ENCODE assay signal across 8 mouse cellular contexts in genomic region chr2:79255192-79256000, GRCm38 (mm10). TPM values are rescaled to one million over a fixed set of nuclear protein-coding genes. Genes with fewer than 3 reads are reported as not detected.
DNase-seq lines count a peak whose midpoint lies in the region; ATAC-seq and TF ChIP-seq lines count a peak whose summit lies in the region.

Gene Itga4 (plus strand): TSS chr2:79255426.

- H3K9ac ChIP-seq in kidney, embryonic 14.5 days (ENCODE audit: low read depth, low read length) = peak within 1 kb of the TSS; percentile 60
- peak within 1 kb of the TSS; percentile 39 for H3K9ac ChIP-seq in limb, embryonic 15.5 days
- peak within 1 kb of the TSS; percentile 62 for H3K9ac ChIP-seq in midbrain, embryonic 16.5 days (ENCODE audit: low read depth, low read length)

- no peak for TF ChIP-seq POLR2A in brain, embryonic 14.5 days (IDR thresholded peaks at IDR 0.05; ENCODE audit: borderline replicate concordance, extremely low read depth, insufficient read depth, insufficient read length, poor library complexity, severe bottlenecking)
- TF ChIP-seq POLR2A in embryonic fibroblast, embryonic 13.5 days (IDR thresholded peaks at IDR 0.05; ENCODE audit: low read depth, low read length) = peak; percentile 39; the same call in 1 of the 2 replicates
- peak; percentile 10; the same call in 1 of the 2 replicates for TF ChIP-seq POLR2A in spleen, adult 2 months (IDR thresholded peaks at IDR 0.05; ENCODE audit: low read depth, low read length)

- no peaks in the 10 kb centered on the region for H3K27me3 ChIP-seq in heart, embryonic 10.5 days (ENCODE audit: insufficient read depth, poor library complexity, severe bottlenecking)
- H3K27me3 ChIP-seq in kidney, embryonic 14.5 days (ENCODE audit: control insufficient read depth, insufficient read depth, low read length) = no peaks in the 10 kb centered on the region
- H3K27me3 ChIP-seq in limb, embryonic 15.5 days = no peaks in the 10 kb centered on the region
- H3K27me3 ChIP-seq in midbrain, embryonic 16.5 days (ENCODE audit: control insufficient read depth, insufficient read depth, low read depth, low read length) = no peaks in the 10 kb centered on the region
- no peaks in the 10 kb centered on the region for H3K27me3 ChIP-seq in spleen, adult 2 months (ENCODE audit: control insufficient read depth, insufficient read depth, low read length)

- H3K27ac ChIP-seq in embryonic fibroblast, embryonic 13.5 days (ENCODE audit: insufficient read depth, low read length) = no peak within 1 kb of the TSS
- H3K27ac ChIP-seq in heart, embryonic 10.5 days = peak within 1 kb of the TSS; percentile 80
- peak within 1 kb of the TSS; percentile 55 for H3K27ac ChIP-seq in kidney, embryonic 14.5 days (ENCODE audit: low read depth, low read length)
- H3K27ac ChIP-seq in limb, embryonic 15.5 days = peak within 1 kb of the TSS; percentile 22; the same call in 1 of the 2 replicates
- no peak within 1 kb of the TSS for H3K27ac ChIP-seq in midbrain, embryonic 16.5 days (ENCODE audit: low read length)
- peak within 1 kb of the TSS; percentile 100 for H3K27ac ChIP-seq in spleen, adult 2 months (ENCODE audit: insufficient read depth, low read length)

- peak; percentile 63 for TF ChIP-seq CTCF in brain, embryonic 14.5 days (IDR thresholded peaks at IDR 0.05; ENCODE audit: borderline replicate concordance, extremely low read depth, insufficient read depth, insufficient read length)
- peak; percentile 57 for TF ChIP-seq CTCF in embryonic fibroblast, embryonic 13.5 days (IDR thresholded peaks at IDR 0.05; ENCODE audit: borderline replicate concordance, insufficient read depth, low read length)
- TF ChIP-seq CTCF in spleen, adult 2 months (IDR thresholded peaks at IDR 0.05; ENCODE audit: extremely low read depth, insufficient read depth, insufficient read length, insufficient replicate concordance) = peak; percentile 89

- no peaks in the 10 kb centered on the region for H3K4me1 ChIP-seq in embryonic fibroblast, embryonic 13.5 days (ENCODE audit: control insufficient read depth, insufficient read depth, low read length)
- H3K4me1 ChIP-seq in heart, embryonic 10.5 days = peaks cover 15% of the 10 kb centered on the region
- H3K4me1 ChIP-seq in kidney, embryonic 14.5 days (ENCODE audit: control insufficient read depth, insufficient read depth, low read length) = peaks cover 20% of the 10 kb centered on the region; the same call in 1 of the 2 replicates
- H3K4me1 ChIP-seq in limb, embryonic 15.5 days = peaks cover 20% of the 10 kb centered on the region
- peaks cover 6% of the 10 kb centered on the region; the same call in 1 of the 2 replicates for H3K4me1 ChIP-seq in midbrain, embryonic 16.5 days (ENCODE audit: control insufficient read depth, insufficient read depth, low read length)
- H3K4me1 ChIP-seq in spleen, adult 2 months (ENCODE audit: control insufficient read depth, insufficient read depth, insufficient read length) = peaks cover 23% of the 10 kb centered on the region

- H3K4me2 ChIP-seq in kidney, embryonic 14.5 days (replicated peaks; ENCODE audit: low read depth, low read length) = peak within 1 kb of the TSS; percentile 91
- peak within 1 kb of the TSS; percentile 88 for H3K4me2 ChIP-seq in limb, embryonic 15.5 days
- peak within 1 kb of the TSS; percentile 62 for H3K4me2 ChIP-seq in midbrain, embryonic 16.5 days (ENCODE audit: low read length)

- H3K4me3 ChIP-seq in embryonic fibroblast, embryonic 13.5 days (ENCODE audit: insufficient read depth, low read length) = peak within 1 kb of the TSS; percentile 41
- peak within 1 kb of the TSS; percentile 71 for H3K4me3 ChIP-seq in heart, embryonic 10.5 days
- peak within 1 kb of the TSS; percentile 49 for H3K4me3 ChIP-seq in kidney, embryonic 14.5 days (ENCODE audit: low read length)
- peak within 1 kb of the TSS; percentile 47 for H3K4me3 ChIP-seq in limb, embryonic 15.5 days
- H3K4me3 ChIP-seq in midbrain, embryonic 16.5 days (ENCODE audit: low read depth, low read length) = peak within 1 kb of the TSS; percentile 47
- H3K4me3 ChIP-seq in spleen, adult 2 months (ENCODE audit: extremely low read depth, insufficient read depth, insufficient read length) = peak within 1 kb of the TSS; percentile 97

- peak; percentile 90 for ATAC-seq in kidney, embryonic 14.5 days (ENCODE audit: low FRiP score, low TSS enrichment)
- peak; percentile 74 for ATAC-seq in limb, embryonic 15.5 days (ENCODE audit: insufficient number of reproducible peaks, low FRiP score, low TSS enrichment, low read depth)
- peak; percentile 88 for ATAC-seq in midbrain, embryonic 16.5 days

- peak; percentile 95 for DNase-seq in A20 (ENCODE audit: low read depth, low spot score)
- peak; percentile 75 for DNase-seq in brain, embryonic 14.5 days (ENCODE audit: low read depth)
- DNase-seq in heart, embryonic 10.5 days (ENCODE audit: low spot score) = peak; percentile 86
- DNase-seq in spleen, adult 2 months (ENCODE audit: low read depth in 1 of 2, low spot score in 2 of 2) = peak; percentile 80 to 97

- H3K36me3 ChIP-seq in heart, embryonic 10.5 days = no peaks in the 10 kb centered on the region
- H3K36me3 ChIP-seq in kidney, embryonic 14.5 days (ENCODE audit: control insufficient read depth, insufficient read depth, low read length) = no peaks in the 10 kb centered on the region
- no peaks in the 10 kb centered on the region for H3K36me3 ChIP-seq in limb, embryonic 15.5 days
- no peaks in the 10 kb centered on the region for H3K36me3 ChIP-seq in midbrain, embryonic 16.5 days (ENCODE audit: control insufficient read depth, insufficient read depth, low read length)
- no peaks in the 10 kb centered on the region; the same call in 1 of the 2 replicates for H3K36me3 ChIP-seq in spleen, adult 2 months (ENCODE audit: control insufficient read depth, insufficient read depth, low read length)

- under 1% methylated on average over 41 of the region's 41 CpGs for WGBS in heart, embryonic 10.5 days
- WGBS in kidney, embryonic 14.5 days = under 1% methylated on average over 40 of the region's 41 CpGs
- under 1% methylated on average over 41 of the region's 41 CpGs for WGBS in limb, embryonic 15.5 days
- WGBS in midbrain, embryonic 16.5 days = under 1% methylated on average over 40 of the region's 41 CpGs
- 0% methylated on average over 40 of the region's 41 CpGs for WGBS in spleen, adult 2 months

- no peaks in the 10 kb centered on the region for H3K9me3 ChIP-seq in heart, embryonic 10.5 days
- no peaks in the 10 kb centered on the region for H3K9me3 ChIP-seq in kidney, embryonic 14.5 days (ENCODE audit: control insufficient read depth, low read length)
- no peaks in the 10 kb centered on the region for H3K9me3 ChIP-seq in limb, embryonic 15.5 days
- no peaks in the 10 kb centered on the region for H3K9me3 ChIP-seq in midbrain, embryonic 16.5 days (replicated peaks; ENCODE audit: control insufficient read depth, low read length, poor library complexity, severe bottlenecking)

RNA-seq across cellular contexts. Expression of gene Itga4, which starts in this region (rescaled TPM):
- 3.3 and 4.7 TPM in 2 replicates for polyA plus RNA-seq in brain, embryonic 14.5 days (2012; rRNA removed)
- polyA plus RNA-seq in embryonic fibroblast, embryonic 13.5 days (2011; ENCODE audit: insufficient read length, low read depth, missing spikeins) = 11.1 and 15.9 TPM in 2 replicates
- polyA plus RNA-seq in heart, embryonic 10.5 days (2016; fragmentation: Nextera tagmentation; extraction: Ambion mirVana) = 10.8 and 11.3 TPM in 2 replicates
- polyA plus RNA-seq in kidney, embryonic 14.5 days (2014; fragmentation: Nextera tagmentation; extraction: Ambion mirVana) = 4.6 and 7.9 TPM in 2 replicates
- 6.9 and 7.4 TPM in 2 replicates for polyA plus RNA-seq in limb, embryonic 15.5 days (2015; fragmentation: Nextera tagmentation; extraction: Ambion mirVana)
- polyA plus RNA-seq in midbrain, embryonic 16.5 days (2015; fragmentation: Nextera tagmentation; extraction: Ambion mirVana) = 2.2 and 3.4 TPM in 2 replicates
- polyA plus RNA-seq in spleen, adult 2 months (2012; rRNA removed) = 23.5 and 24.3 TPM in 2 replicates

Comparison
In these comparisons a context has a peak if more than half of its experiments do, and no peak if none do; other contexts are left out.
1. H3K27ac ChIP-seq: peak in heart, embryonic 10.5 days (single experiment), kidney, embryonic 14.5 days (single experiment), limb, embryonic 15.5 days (single experiment) and spleen, adult 2 months (single experiment); none in embryonic fibroblast, embryonic 13.5 days (single experiment) and midbrain, embryonic 16.5 days (single experiment).
2. H3K4me3 ChIP-seq: peak in every context shown above with its lines; median percentile 97 in spleen, adult 2 months; 71 in heart, embryonic 10.5 days; 49 in kidney, embryonic 14.5 days; 47 in limb, embryonic 15.5 days; 47 in midbrain, embryonic 16.5 days; 41 in embryonic fibroblast, embryonic 13.5 days.
3. Peak in every context shown above with its lines, with median percentiles within 50 percentile points of each other: DNase-seq, CTCF ChIP-seq, ATAC-seq, H3K4me2 ChIP-seq and H3K9ac ChIP-seq.